Mouse (Mus musculus) lung, adult 2 months (tissue): ENCODE measurements around the gene Bmi1.

Experiments used
- CTCF ChIP-seq: fragments of 200-500 bp; IDR thresholded peaks from 2 replicates; pipeline ENCODE4 v1.5.1; 2011; ENCODE audit warnings: mild to moderate bottlenecking, low read length, control low read depth; ENCODE audit not compliant: insufficient read depth
- POLR2A ChIP-seq: fragments of 200-500 bp; IDR thresholded peaks from 2 replicates; pipeline ENCODE4 v1.6.1; 2011; ENCODE audit warnings: low read depth, mild to moderate bottlenecking, control low read depth, low read length, borderline replicate concordance; ENCODE audit errors: extremely low read depth

GRCm38 (mm10) chr2:18671041-18671440 is 5.8 kb upstream of the Bmi1 start:
- no peak for TF ChIP-seq CTCF
- no peak for TF ChIP-seq POLR2A
